Mouse (Mus musculus) heart, embryonic 15.5 days (tissue): Measurements from ENCODE around the gene Ccdc32. TPM values are rescaled to one million over a fixed set of nuclear protein-coding genes. Genes with fewer than 3 reads are reported as not detected.
A peak's percentile ranks its signal among the peaks of the same experiment; 100 is the strongest.
"Not testable (repeated sequence)": the region's sequence is repeated elsewhere in the genome, so short reads cannot be mapped to it uniquely, and the experiment has no call there.

ENCODE experiments used
- ATAC-seq: fragments of 200-750 bp; cut with Nextera tagmentation; replicated peaks from 2 replicates; pipeline ENCODE4 v1.8.0; 2017; ENCODE audit warnings: low read depth, moderate TSS enrichment; ENCODE audit not compliant: insufficient number of reproducible peaks, insufficient read depth, low FRiP score
- H3K27ac ChIP-seq: fragments of 300-500 bp; sonication (generic); 2 replicates; pipeline ENCODE4 v1.5.1; 2015; ENCODE audit warnings: mild to moderate bottlenecking, inconsistent platforms
- H3K27me3 ChIP-seq: fragments of 300-500 bp; sonication (generic); 2 replicates; pipeline ENCODE4 v1.6.1; 2015; ENCODE audit warnings: inconsistent platforms
- H3K36me3 ChIP-seq: fragments of 300-500 bp; sonication (generic); 2 replicates; pipeline ENCODE4 v1.6.1; 2015; ENCODE audit warnings: mild to moderate bottlenecking, inconsistent platforms
- H3K4me1 ChIP-seq: fragments of 300-500 bp; sonication (generic); replicated peaks from 2 replicates; pipeline ENCODE4 v1.6.1; 2015; ENCODE audit warnings: inconsistent platforms
- H3K4me2 ChIP-seq: fragments of 300-500 bp; sonication (generic); 2 replicates; pipeline ENCODE4 v1.6.1; 2015; ENCODE audit warnings: inconsistent platforms, mild to moderate bottlenecking, moderate library complexity
- H3K4me3 ChIP-seq: fragments of 300-500 bp; sonication (generic); 2 replicates; pipeline ENCODE4 v1.5.1; 2015; ENCODE audit warnings: mild to moderate bottlenecking, inconsistent platforms
- H3K9ac ChIP-seq: fragments of 300-500 bp; sonication (generic); 2 replicates; pipeline ENCODE4 v1.6.1; 2015; ENCODE audit warnings: mild to moderate bottlenecking, inconsistent platforms
- H3K9me3 ChIP-seq: fragments of 300-500 bp; sonication (generic); replicated peaks from 2 replicates; pipeline ENCODE4 v1.6.1; 2016; ENCODE audit warnings: inconsistent platforms
- WGBS: fragments of 180-500 bp; shearing (Covaris S2); methylation state at CpG from one replicate; pipeline ENCODE4 v1.1.7; 2015; ENCODE audit warnings: mixed read lengths; 5-methylcytosine and 5-hydroxymethylcytosine counted together
- polyA plus RNA-seq: library from polyadenylated mRNA; unstranded; fragments of >200 nt; fragmentation: Nextera tagmentation; extraction: Ambion mirVana; gene quantifications from 2 replicates; pipeline ENCODE4 v1.2.1, GENCODE M21; 2015

Ccdc32 gene
- polyA plus RNA-seq, 1 experiment from 2014 or later = 17.7 TPM

DNA sequence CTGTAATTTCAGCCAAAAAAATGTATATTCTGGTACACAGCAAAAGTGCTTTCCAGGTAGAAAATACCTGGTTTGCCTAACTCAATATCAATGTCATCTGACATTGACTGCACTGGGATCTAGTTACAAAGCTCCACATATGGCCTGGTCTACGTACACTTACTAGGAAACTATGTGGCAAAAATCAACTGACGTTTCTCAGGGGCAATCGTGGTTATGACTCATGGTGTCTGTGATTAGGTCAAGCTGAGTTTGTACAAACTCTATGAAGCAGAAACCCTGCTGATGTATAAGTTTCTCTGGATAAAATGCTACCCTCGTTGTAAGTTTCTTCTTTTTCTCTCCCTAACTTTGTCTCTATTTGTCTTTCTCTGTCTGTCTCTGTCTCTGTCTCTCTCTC lies 3.0 kb upstream of the Ccdc32 start:
- no peak overlapping the region for H3K4me3 ChIP-seq
- peaks cover 3% of the 10 kb centered on the region; the same call in 1 of the 2 replicates for H3K36me3 ChIP-seq
- no peak overlapping the region for H3K27ac ChIP-seq
- H3K9ac ChIP-seq = no peak overlapping the region
- no peak overlapping the region for H3K4me2 ChIP-seq
- WGBS = 45% methylated on average over 4 of the region's 4 CpGs
- no peak for ATAC-seq
- peaks cover 23% of the 10 kb centered on the region for H3K4me1 ChIP-seq
- H3K27me3 ChIP-seq = peaks cover 5% of the 10 kb centered on the region; the same call in 1 of the 2 replicates
- H3K9me3 ChIP-seq = no peaks in the 10 kb centered on the region

DNA sequence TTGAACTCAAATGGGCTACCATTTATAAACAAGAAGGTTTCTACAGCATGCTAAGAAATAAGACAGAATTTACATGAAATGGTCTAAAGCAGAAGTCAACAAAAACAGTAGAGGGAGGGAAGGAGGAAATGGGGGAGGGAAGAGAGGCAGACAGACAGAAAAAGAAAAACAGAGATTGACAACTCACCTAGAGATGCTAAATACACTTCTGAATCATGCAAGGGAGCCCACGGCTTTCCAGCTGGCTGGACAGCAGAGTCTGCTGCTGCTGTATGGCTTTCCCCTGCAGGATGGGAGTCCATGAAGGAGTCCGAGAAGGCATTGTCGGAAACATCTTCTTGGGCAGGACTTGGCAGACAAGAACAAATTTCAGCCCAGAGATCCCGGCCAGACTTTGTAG lies 2.2 kb downstream of the Ccdc32 start:
- Histone ChIP-seq H3K36me3 (peaks cover 23% of the 10 kb centered on the region), H3K27me3 (peaks cover 5% of the 10 kb centered on the region; the same call in 1 of the 2 replicates), H3K27ac (no peak overlapping the region), H3K9ac (no peak overlapping the region), H3K4me3 (no peak overlapping the region), H3K9me3 (no peaks in the 10 kb centered on the region), H3K4me1 (peaks cover 14% of the 10 kb centered on the region), H3K4me2 (no peak overlapping the region)
- 93% methylated on average over 4 of the region's 4 CpGs for WGBS
- no peak for ATAC-seq

DNA sequence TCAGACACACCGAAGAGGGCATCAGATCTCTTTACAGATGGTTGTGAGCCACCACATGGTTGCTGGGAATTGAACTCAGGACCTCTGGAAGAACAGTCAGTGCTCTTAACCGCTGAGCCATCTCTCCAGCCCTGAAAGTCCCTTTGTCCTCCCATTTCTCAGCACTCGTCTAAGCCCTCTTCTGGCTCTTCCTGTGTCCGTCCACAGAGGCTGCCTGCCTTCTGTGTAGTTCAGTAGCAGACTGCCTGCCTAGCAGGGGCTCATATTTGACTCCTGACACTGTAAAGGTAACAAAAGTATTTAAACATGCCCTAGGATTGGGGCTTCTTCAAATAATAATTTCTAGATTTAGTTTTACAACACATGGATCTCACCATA lies 4.0 kb downstream of the Ccdc32 start:
- Histone ChIP-seq H3K9me3 (no peaks in the 10 kb centered on the region), H3K27ac (no peak overlapping the region), H3K4me2 (no peak overlapping the region), H3K4me1 (peaks cover 14% of the 10 kb centered on the region), H3K27me3 (no peaks in the 10 kb centered on the region), H3K9ac (no peak overlapping the region), H3K4me3 (no peak overlapping the region), H3K36me3 (peaks cover 37% of the 10 kb centered on the region)
- ATAC-seq = no peak
- 61% methylated on average over 4 of the region's 4 CpGs for WGBS

DNA sequence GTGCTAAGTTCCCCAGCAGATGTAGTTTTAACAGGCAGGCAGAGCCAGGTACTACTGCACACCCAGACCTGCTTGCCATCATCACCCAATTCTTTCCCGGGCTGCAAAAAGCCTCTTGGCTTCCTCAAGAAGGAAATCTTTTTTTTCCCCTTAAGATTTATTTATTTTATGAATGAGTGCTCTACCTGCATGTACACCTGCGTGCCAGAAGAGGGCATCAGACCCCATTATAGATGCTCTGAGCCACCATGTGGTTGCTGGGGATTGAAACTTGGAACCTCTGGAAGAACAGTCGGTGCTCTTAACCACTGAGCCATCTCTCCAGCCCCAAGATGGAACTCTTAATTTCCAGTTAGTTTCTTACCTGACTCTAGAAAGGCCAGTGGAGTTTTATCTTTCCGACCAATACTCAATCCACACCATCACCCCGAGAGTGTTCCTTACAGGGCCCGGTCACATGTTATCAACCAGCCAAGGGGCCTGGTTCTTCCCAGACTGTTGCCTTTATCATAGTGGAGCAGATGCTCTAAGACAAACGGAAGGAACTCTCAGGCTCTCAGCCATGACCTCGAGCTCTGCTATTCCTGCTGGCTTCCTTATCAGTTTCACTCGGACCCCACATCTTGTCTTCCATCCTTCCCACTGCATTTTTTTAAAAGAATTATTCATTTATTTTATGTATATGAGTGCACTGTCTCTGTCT lies 4.5 kb downstream of the Ccdc32 start:
- 60% methylated on average over 9 of the region's 9 CpGs for WGBS
- no peak for ATAC-seq

DNA sequence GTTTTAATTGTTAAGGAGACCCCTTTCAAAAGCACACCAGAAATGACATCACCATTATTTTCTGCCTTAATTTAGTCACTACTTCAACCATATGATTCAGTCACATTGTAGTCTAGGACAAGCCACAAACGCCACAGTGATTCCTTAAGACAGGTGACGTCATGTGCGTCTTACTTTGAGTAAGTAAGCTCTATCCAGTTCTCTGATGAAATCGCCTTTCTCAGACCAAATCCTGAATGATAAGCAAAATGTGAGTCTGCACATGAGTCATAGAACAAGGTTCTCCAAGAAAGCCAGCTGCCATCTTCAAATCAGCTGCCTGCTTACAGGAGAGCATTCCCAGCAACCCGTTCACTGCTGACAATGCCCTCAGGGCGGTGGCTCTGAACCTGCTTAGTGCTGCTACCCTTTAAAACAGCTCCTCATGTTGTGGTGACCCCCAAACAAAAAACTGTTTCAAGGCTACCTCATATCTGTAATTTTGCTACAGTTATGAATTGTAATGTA lies 6.0 kb downstream of the Ccdc32 start:
- Histone ChIP-seq H3K9me3 (no peaks in the 10 kb centered on the region), H3K27ac (no peak overlapping the region), H3K4me2 (no peak overlapping the region), H3K4me1 (peaks cover 12% of the 10 kb centered on the region), H3K27me3 (no peaks in the 10 kb centered on the region), H3K36me3 (peaks cover 43% of the 10 kb centered on the region), H3K9ac (no peak overlapping the region), H3K4me3 (no peak overlapping the region)
- 90% methylated on average over 6 of the region's 6 CpGs for WGBS
- no peak for ATAC-seq

More for the DNA sequence above, 4.5 kb downstream of the Ccdc32 start:
- Histone ChIP-seq H3K36me3 (peaks cover 37% of the 10 kb centered on the region), H3K27me3 (no peaks in the 10 kb centered on the region), H3K27ac (no peak overlapping the region), H3K4me2 (no peak overlapping the region), H3K9ac (no peak overlapping the region), H3K9me3 (no peaks in the 10 kb centered on the region), H3K4me3 (no peak overlapping the region), H3K4me1 (peaks cover 13% of the 10 kb centered on the region)

DNA sequence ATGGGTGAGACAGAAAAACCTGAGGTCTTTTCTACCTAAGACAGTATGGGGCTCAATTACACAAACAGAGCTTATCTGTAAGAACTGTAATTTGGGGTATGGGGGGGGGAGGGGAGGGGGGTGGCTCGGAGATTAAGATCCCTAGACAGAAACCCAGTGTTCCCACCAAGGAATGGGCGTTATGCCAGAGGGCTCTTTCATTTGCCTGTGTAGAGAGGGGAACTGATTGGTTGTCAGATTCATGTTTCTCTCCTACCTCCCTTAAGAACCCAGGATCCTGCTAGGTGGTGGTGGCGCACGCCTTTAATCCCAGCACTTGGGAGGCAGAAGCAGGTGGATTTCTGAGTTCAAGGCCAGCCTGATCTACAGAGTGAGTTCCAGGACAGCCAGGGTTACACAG lies 9.7 kb downstream of the Ccdc32 start:
- H3K4me2 ChIP-seq = no peak overlapping the region
- H3K4me1 ChIP-seq = peaks cover 19% of the 10 kb centered on the region
- peaks cover 41% of the 10 kb centered on the region for H3K36me3 ChIP-seq
- H3K9ac ChIP-seq = no peak overlapping the region
- no peak overlapping the region for H3K27ac ChIP-seq
- no peaks in the 10 kb centered on the region for H3K9me3 ChIP-seq
- ATAC-seq = no peak
- no peaks in the 10 kb centered on the region for H3K27me3 ChIP-seq
- WGBS = 55% methylated on average over 4 of the region's 4 CpGs
- H3K4me3 ChIP-seq = no peak overlapping the region

DNA sequence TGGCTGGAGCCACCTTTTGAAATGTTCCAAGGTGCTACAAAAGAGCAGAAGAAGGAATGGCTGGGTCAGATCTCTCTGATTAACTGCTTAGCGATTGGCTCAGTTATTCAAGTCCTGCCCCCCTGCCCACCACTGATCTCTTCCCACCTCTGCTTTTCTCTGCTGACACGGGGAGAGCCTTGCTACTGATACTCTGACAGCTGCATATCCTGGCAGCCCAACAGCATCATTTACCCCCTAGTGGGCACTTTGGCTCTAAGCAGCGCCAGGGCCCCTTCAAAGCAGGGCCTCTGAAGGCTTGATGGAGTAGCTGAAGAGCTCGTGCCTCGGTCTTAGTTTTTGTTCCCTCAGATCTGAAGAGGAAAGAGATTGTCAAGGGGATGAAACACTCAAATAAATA lies 10.1 kb downstream of the Ccdc32 start:
- Histone ChIP-seq H3K36me3 (peaks cover 41% of the 10 kb centered on the region), H3K9me3 (no peaks in the 10 kb centered on the region), H3K27me3 (no peaks in the 10 kb centered on the region), H3K4me2 (peak overlapping the region; percentile 16), H3K4me1 (peaks cover 19% of the 10 kb centered on the region), H3K27ac (peak overlapping the region; percentile 59), H3K9ac (no peak overlapping the region), H3K4me3 (no peak overlapping the region)
- ATAC-seq = no peak
- 24% methylated on average over 5 of the region's 5 CpGs for WGBS

DNA sequence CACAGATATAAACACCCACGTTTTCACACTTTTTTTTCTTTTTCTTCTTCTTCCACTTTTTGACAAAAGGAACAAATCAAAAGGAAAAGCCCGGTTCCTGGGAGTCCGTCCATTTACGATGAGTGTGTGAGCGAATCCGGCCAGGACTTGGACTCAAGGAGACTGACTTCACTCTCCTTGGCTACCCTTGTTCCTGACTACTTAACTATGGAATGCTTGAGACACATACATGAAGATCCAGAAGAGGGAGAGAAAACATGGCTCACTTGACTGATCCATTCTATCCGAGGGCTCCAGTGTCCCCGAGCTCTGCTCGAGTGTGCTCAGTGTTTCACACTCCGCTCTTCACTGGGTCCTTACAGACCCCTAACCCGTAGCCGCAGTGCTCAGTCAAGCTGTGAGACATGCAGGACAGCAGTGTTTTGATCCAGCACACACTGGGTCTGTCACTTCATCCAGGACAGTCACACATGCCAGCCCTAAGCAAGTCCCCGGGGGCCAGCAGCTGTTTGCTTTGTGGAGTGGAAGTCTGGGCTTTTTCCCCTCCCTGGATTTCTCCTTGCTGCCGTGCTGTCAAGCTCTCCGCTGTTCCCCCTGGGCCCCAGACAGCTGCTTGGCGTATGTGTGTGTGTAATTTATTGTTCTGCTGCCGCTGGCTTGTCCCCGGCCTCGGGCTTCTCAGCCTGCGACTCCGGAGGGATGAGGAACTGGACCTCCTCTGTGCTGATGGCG lies 10.6 kb downstream of the Ccdc32 start:
- H3K4me3 ChIP-seq = no peak overlapping the region
- H3K27me3 ChIP-seq = no peaks in the 10 kb centered on the region
- H3K9ac ChIP-seq = 0 out of 2 replicates have a peak overlapping the region, but pooled peaks have one; percentile 24
- peak overlapping the region; percentile 59 for H3K27ac ChIP-seq
- H3K36me3 ChIP-seq = peaks cover 41% of the 10 kb centered on the region
- H3K4me1 ChIP-seq = peaks cover 19% of the 10 kb centered on the region
- 52% methylated on average over 22 of the region's 22 CpGs for WGBS
- peak overlapping the region; percentile 16 for H3K4me2 ChIP-seq
- ATAC-seq = no peak
- no peaks in the 10 kb centered on the region for H3K9me3 ChIP-seq

DNA sequence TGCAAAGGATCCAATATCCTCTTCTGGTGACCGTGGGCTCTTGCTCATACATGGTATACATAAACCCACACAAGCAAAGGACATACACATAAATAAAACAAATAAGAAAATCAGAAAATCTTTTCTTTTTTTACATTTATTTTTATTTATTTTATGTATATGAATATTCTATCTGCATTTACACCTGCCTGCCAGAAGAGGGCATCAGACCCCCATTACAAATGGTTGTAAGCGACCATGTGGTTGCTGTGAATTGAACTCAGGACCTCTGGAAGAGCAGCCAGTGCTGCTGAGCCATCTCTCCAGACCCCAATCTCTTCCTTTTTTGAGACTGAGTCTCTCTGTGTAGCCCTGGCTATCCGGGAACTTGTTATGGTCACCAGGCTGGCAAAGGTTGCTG lies 11.5 kb downstream of the Ccdc32 start:
- no peak for ATAC-seq
- Histone ChIP-seq H3K4me3 (no peak overlapping the region), H3K27me3 (no peaks in the 10 kb centered on the region), H3K27ac (no peak overlapping the region), H3K36me3 (peaks cover 38% of the 10 kb centered on the region), H3K9ac (no peak overlapping the region), H3K4me1 (peaks cover 19% of the 10 kb centered on the region), H3K9me3 (no peaks in the 10 kb centered on the region), H3K4me2 (no peak overlapping the region)
- WGBS = 88% methylated on average over 3 of the region's 3 CpGs

DNA sequence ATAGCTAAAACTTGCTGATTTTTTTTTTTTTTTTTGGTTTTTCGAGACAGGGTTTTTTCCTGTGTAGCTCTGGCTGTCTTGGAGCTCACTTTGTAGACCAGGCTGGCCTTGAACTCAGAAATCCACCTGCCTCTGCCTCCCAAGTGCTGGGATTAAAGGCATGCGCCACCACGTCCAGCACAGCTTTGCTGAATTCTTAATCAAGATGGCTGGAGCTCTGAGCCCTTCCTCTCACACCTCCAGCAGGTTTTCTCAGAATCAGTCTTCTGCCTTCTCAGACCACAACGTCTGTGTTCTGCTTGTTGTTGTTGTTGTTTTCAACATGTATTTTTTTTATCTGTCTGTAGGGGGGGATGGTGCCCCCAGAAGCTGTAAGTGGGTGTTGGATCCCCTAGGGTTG lies 12.9 kb downstream of the Ccdc32 start:
- peaks cover 19% of the 10 kb centered on the region for H3K4me1 ChIP-seq
- H3K4me2 ChIP-seq, H3K27ac ChIP-seq, H3K9me3 ChIP-seq, ATAC-seq, H3K4me3 ChIP-seq, H3K9ac ChIP-seq, H3K27me3 ChIP-seq: not testable (repeated sequence)
- peaks cover 25% of the 10 kb centered on the region for H3K36me3 ChIP-seq
- WGBS = 80% methylated on average over 4 of the region's 4 CpGs

DNA sequence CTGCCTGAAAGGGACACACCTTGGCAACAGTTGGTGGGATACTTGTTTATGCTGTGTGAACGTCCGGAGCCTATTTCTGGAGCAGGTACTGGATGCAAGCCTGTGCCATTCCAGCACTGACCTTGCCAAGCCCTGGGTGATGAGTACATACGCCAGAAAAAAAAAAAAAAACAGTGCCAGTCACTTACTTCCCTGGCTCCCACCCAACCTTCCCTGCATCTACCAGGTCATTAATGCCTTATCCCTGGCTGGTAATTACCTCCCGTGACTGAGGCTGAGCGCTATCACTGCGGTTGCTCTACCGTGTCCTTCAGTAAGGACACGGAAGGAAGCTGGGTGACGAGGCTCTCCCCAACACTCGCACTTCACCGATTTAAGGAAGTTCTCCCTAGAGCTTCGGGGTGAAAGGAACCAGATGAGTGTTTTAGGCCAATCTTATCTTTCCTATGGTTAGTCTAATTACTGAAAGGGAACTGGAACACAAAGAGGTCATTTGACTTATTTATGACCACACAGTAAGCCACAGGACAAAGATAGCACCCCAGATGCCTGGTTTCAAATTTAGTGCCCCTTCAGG lies 13.5 kb downstream of the Ccdc32 start:
- Histone ChIP-seq H3K4me2 (peak overlapping the region; percentile 45), H3K27ac (peak overlapping the region; percentile 64)

More for the DNA sequence above, 13.5 kb downstream of the Ccdc32 start:
- Histone ChIP-seq H3K4me1 (peaks cover 19% of the 10 kb centered on the region), H3K27me3 (no peaks in the 10 kb centered on the region), H3K4me3 (peak overlapping the region; percentile 5; the same call in 1 of the 2 replicates), H3K36me3 (peaks cover 18% of the 10 kb centered on the region), H3K9me3 (no peaks in the 10 kb centered on the region), H3K9ac (no peak overlapping the region)
- ATAC-seq = peak; percentile 58; the same call in 1 of the 2 replicates
- 34% methylated on average over 12 of the region's 12 CpGs for WGBS
